Mouse (Mus musculus): Measurements from ENCODE around the gene Ccdc110. TPM values are rescaled to one million over a fixed set of nuclear protein-coding genes. Genes with fewer than 3 reads are reported as not detected.

The Ccdc110 gene
- total and polyA plus RNA-seq, 2 experiments from 2014 or later: 0.38 to 0.46 TPM

DNA sequence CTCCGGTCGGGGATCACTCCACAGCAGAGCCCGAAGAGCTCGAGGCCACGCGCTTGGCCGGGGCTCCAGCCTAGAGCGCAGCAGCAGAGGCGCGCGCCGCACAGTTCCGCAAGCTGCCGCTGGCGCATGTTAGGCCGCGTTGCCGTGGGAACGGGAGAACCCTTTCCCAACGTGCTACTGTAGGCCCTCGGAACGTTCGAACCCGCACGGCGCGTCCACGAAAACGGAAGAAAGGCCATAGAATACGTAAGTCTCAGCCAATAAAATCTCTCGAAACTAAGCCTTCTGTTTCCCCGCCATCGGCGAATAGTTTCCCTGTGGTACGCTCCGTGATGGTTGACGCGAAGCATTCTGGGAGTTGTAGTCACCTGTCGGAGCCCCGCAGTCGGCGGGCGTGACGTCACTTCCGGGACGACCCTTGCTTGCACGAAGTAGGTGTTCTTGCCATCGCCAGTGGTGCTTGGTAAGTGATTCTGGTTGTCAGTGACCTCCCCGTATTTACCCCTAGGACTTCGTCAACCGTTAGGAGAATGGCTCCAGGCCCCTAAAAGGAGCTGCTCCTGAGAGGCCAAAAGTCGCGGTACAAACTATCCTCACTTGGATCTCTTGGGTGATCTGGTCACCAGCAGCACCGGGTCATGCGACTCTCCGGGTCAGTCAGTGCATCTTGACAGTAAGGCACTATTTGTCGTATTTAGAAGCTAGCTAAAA lies 40.9 kb downstream of the Ccdc110 start, which contains the start of the genes 1700029J07Rik and Ufsp2:
Gene 1700029J07Rik, minus strand, starts transcription at position 127 of the 711 bp plus-strand sequence.
Gene Ufsp2, plus strand, starts transcription at position 403 of the 711 bp plus-strand sequence.
- peaks cover 6% of the 10 kb centered on the region for H3K4me1 ChIP-seq (ENCODE audit: insufficient read depth)
- DNase-seq: peak; percentile 99
- peak within 1 kb of the TSS; percentile 66 for H3K27ac ChIP-seq (ENCODE audit: low read depth, low read length)
- peak within 1 kb of the TSS; percentile 65 for H3K4me3 ChIP-seq (ENCODE audit: low read depth, low read length)
- H3K4me2 ChIP-seq (ENCODE audit: low read depth): peak within 1 kb of the TSS; percentile 86
- ATAC-seq: peak; percentile 99
- H3K9me3 ChIP-seq (ENCODE audit: low read length): no peaks in the 10 kb centered on the region
- TF ChIP-seq CTCF (IDR thresholded peaks at IDR 0.05; ENCODE audit: low read depth): peak; percentile 70
- H3K9ac ChIP-seq: peak within 1 kb of the TSS; percentile 64
- WGBS: 1% methylated on average over 57 of the region's 57 CpGs
- no peaks in the 10 kb centered on the region for H3K27me3 ChIP-seq (ENCODE audit: insufficient read depth, low read length)
- H3K36me3 ChIP-seq (ENCODE audit: insufficient read depth): no peaks in the 10 kb centered on the region

DNA sequence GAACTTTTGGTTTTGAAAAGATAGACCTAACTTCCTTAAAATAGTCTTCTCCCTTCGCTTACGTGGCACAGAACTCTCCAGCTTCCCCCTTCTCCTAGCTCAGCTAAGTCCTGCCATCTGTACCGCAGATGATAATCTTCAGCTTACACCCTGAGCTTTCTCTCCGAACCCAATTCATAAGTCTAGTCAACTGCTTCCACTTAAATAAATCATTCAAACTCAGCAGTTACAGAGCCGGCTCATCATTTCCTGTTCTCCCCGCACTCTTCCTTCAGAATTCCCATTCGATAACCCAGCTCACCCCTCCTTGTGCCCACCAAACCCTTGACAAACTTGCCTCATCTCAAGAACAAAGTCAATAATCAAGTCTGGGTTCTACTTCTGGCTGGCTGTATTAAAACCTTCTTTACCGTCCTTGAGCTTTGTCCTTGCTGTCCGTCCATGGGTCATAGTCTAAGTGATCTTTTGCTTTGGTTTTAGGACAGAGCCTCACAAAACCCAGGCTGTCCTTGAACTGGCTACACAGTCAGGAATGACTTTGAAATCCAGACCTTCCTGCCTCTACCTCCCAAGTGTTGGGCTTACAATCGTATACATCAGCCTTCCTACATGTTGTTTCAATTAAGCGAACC lies 41.5 kb downstream of the Ccdc110 start:
- H3K9me3 ChIP-seq (ENCODE audit: low read length): no peaks in the 10 kb centered on the region
- no peak for ATAC-seq
- peak overlapping the region; percentile 64 for H3K9ac ChIP-seq
- whole genome bisulfite sequencing: 71% methylated on average over 11 of the region's 11 CpGs
- no peak for TF ChIP-seq CTCF (IDR thresholded peaks at IDR 0.05; ENCODE audit: low read depth)
- no peak overlapping the region for H3K27ac ChIP-seq (ENCODE audit: low read depth, low read length)
- peaks cover 3% of the 10 kb centered on the region; the same call in 1 of the 2 replicates for H3K36me3 ChIP-seq (ENCODE audit: insufficient read depth)
- peak overlapping the region; percentile 65 for H3K4me3 ChIP-seq (ENCODE audit: low read depth, low read length)
- no peak for DNase-seq
- peaks cover 6% of the 10 kb centered on the region for H3K4me1 ChIP-seq (ENCODE audit: insufficient read depth)
- peak overlapping the region; percentile 86 for H3K4me2 ChIP-seq (ENCODE audit: low read depth)
- H3K27me3 ChIP-seq (ENCODE audit: insufficient read depth, low read length): no peaks in the 10 kb centered on the region

DNA sequence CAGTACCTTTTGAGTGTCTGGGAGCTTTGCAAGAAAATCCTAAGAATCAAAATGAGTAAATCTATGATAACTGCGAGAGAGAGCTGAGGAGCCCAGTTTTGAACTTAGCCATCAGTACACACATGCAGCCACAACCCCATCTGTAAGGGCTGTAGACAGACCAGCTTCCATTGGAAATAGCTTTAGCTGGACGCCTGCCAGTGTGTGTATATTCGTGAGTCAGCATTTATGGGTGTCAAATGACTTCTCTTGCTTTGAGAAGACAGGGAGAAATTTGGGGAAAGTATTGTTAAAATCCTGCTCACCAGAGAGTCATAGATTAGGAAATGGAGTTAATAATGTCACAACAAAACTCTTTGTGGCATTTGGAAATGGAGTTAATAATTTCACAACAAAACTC lies 52.2 kb downstream of the Ccdc110 start:
- ATAC-seq (no peak), DNase-seq (no peak)
- H3K4me1 ChIP-seq (ENCODE audit: insufficient read depth): no peaks in the 10 kb centered on the region
- no peak overlapping the region for H3K27ac ChIP-seq (ENCODE audit: low read depth, low read length)
- H3K4me3 ChIP-seq (ENCODE audit: low read depth, low read length): no peak overlapping the region
- H3K27me3 ChIP-seq (ENCODE audit: insufficient read depth, low read length): no peaks in the 10 kb centered on the region
- 83% methylated on average over 3 of the region's 3 CpGs for WGBS
- no peaks in the 10 kb centered on the region for H3K9me3 ChIP-seq (ENCODE audit: low read length)
- H3K36me3 ChIP-seq (ENCODE audit: insufficient read depth): peaks cover 21% of the 10 kb centered on the region
- H3K9ac ChIP-seq: no peak overlapping the region
- TF ChIP-seq CTCF (IDR thresholded peaks at IDR 0.05; ENCODE audit: low read depth): no peak
- no peak overlapping the region for H3K4me2 ChIP-seq (ENCODE audit: low read depth)

DNA sequence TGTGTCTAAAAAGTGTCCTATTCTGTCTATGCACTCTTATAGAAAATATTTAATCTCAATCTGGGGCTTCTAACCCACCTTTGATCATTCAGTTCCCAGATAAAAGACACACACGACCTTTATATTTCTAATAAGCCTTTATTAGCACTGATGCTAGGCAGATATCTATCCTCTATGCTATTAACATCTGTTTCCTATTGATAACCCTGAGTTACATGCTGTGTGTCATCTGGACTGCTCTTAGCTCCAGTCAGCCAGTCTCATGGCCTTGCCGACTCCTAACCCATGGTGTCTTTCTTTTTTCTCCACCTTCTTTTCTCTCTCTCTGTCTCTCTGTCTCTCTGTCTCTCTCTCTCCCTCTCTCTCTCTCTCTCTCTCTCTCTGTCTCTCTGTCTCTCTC lies 53.8 kb downstream of the Ccdc110 start:
- H3K4me2 ChIP-seq (ENCODE audit: low read depth): no peak overlapping the region
- WGBS: 66% methylated on average over 2 of the region's 2 CpGs
- H3K4me3 ChIP-seq (ENCODE audit: low read depth, low read length): no peak overlapping the region
- ATAC-seq (no peak), DNase-seq (no peak)
- no peak overlapping the region for H3K9ac ChIP-seq
- no peaks in the 10 kb centered on the region for H3K4me1 ChIP-seq (ENCODE audit: insufficient read depth)
- H3K27me3 ChIP-seq (ENCODE audit: insufficient read depth, low read length): no peaks in the 10 kb centered on the region
- peaks cover 14% of the 10 kb centered on the region; the same call in 1 of the 2 replicates for H3K36me3 ChIP-seq (ENCODE audit: insufficient read depth)
- no peak for TF ChIP-seq CTCF (IDR thresholded peaks at IDR 0.05; ENCODE audit: low read depth)
- no peaks in the 10 kb centered on the region for H3K9me3 ChIP-seq (ENCODE audit: low read length)
- H3K27ac ChIP-seq (ENCODE audit: low read depth, low read length): no peak overlapping the region

DNA sequence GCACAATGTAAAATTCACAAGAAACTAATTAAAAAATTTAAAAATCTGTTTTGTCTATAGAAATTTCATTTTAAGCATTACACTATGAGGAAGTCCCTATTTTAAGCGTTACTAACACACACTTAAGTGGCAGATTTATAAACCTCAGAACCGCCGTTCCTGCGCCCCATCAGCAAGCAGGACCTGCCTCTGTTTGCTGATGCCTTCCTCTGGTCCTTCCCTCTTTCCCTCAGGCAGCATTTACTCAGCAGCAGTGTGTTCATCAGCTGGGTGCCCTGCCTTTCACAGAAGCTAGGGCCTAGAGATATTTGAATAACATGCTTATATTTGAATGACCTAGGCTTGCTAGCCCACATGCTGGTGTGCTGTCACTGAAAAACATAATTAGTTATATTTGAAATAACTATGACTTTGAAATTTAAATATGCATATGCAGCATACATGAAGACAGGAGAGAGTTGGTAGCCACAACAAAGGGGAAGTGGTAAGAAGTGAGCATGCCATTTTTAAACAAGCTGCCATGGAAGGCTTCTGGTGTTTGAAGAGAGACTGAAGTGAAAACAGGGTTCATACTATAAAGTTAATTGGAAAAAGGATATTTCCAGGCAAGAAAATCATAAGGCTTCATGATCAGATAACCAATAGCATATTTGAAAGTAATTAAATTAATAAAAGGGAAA lies 56.4 kb downstream of the Ccdc110 start:
- peaks cover 17% of the 10 kb centered on the region for H3K36me3 ChIP-seq (ENCODE audit: insufficient read depth)
- no peaks in the 10 kb centered on the region for H3K9me3 ChIP-seq (ENCODE audit: low read length)
- DNase-seq: no peak

More for the DNA sequence above, 56.4 kb downstream of the Ccdc110 start:
- Histone ChIP-seq H3K4me1 (ENCODE audit: insufficient read depth) (no peaks in the 10 kb centered on the region), H3K27me3 (ENCODE audit: insufficient read depth, low read length) (no peaks in the 10 kb centered on the region), H3K27ac (ENCODE audit: low read depth, low read length) (no peak overlapping the region), H3K4me3 (ENCODE audit: low read depth, low read length) (no peak overlapping the region), H3K9ac (no peak overlapping the region), H3K4me2 (ENCODE audit: low read depth) (no peak overlapping the region)
- no peak; the same call in 1 of the 2 replicates for ATAC-seq
- TF ChIP-seq CTCF (IDR thresholded peaks at IDR 0.05; ENCODE audit: low read depth): no peak
- WGBS: 88% methylated on average over 4 of the region's 4 CpGs

Other genes starting within 250 kb of the Ccdc110 start
- 4.2 and 4.8 TPM in 2 replicates for gene Pdlim3, start 49.2 kb upstream of the Ccdc110 start, total RNA-seq (2014; rRNA removed)
- gene Pdlim3, start 49.2 kb upstream of the Ccdc110 start, polyA plus RNA-seq (2015; fragmentation: Nextera tagmentation; extraction: Ambion mirVana): 2.8 and 5.8 TPM in 2 replicates
- gene 1700029J07Rik, start 40.6 kb downstream of the Ccdc110 start, total RNA-seq (2014; rRNA removed): 2.8 and 3.2 TPM in 2 replicates
- 3.0 and 4.2 TPM in 2 replicates for gene 1700029J07Rik, start 40.6 kb downstream of the Ccdc110 start, polyA plus RNA-seq (2015; fragmentation: Nextera tagmentation; extraction: Ambion mirVana)
- 30.0 and 39.5 TPM in 2 replicates for gene Ufsp2, start 40.9 kb downstream of the Ccdc110 start, total RNA-seq (2014; rRNA removed)
- 47.2 and 48.5 TPM in 2 replicates for gene Ufsp2, start 40.9 kb downstream of the Ccdc110 start, polyA plus RNA-seq (2015; fragmentation: Nextera tagmentation; extraction: Ambion mirVana)
- 0.29 and 0.31 TPM in 2 replicates for gene Lrp2bp, start 64.7 kb downstream of the Ccdc110 start, total RNA-seq (2014; rRNA removed)
- gene Lrp2bp, start 64.7 kb downstream of the Ccdc110 start, polyA plus RNA-seq (2015; fragmentation: Nextera tagmentation; extraction: Ambion mirVana): 0.22 and 0.25 TPM in 2 replicates
- 8.3 and 10.5 TPM in 2 replicates for gene Ankrd37, start 71.1 kb downstream of the Ccdc110 start, total RNA-seq (2014; rRNA removed)
- gene Ankrd37, start 71.1 kb downstream of the Ccdc110 start, polyA plus RNA-seq (2015; fragmentation: Nextera tagmentation; extraction: Ambion mirVana): 12.9 and 14.5 TPM in 2 replicates
- gene Cfap97, start 217.2 kb downstream of the Ccdc110 start, total RNA-seq (2014; rRNA removed): 17.5 and 24.4 TPM in 2 replicates
- gene Cfap97, start 217.2 kb downstream of the Ccdc110 start, polyA plus RNA-seq (2015; fragmentation: Nextera tagmentation; extraction: Ambion mirVana): 15.4 and 22.1 TPM in 2 replicates
- gene Snx25, start 217.5 kb downstream of the Ccdc110 start, total RNA-seq (2014; rRNA removed): 34.9 and 44.7 TPM in 2 replicates
- gene Snx25, start 217.5 kb downstream of the Ccdc110 start, polyA plus RNA-seq (2015; fragmentation: Nextera tagmentation; extraction: Ambion mirVana): 7.5 and 7.7 TPM in 2 replicates